Mouse (Mus musculus) myocyte (in vitro differentiated cells): ENCODE results near the gene Mmp9. TPM values are rescaled to one million over a fixed set of nuclear protein-coding genes. Genes with fewer than 3 reads are reported as not detected.

Experiments used
- H3K27me3 ChIP-seq: one replicate; pipeline ENCODE4 v1.6.1; 2011; ENCODE audit not compliant: control insufficient read depth, insufficient read depth, insufficient read length
- H3K36me3 ChIP-seq: one replicate; pipeline ENCODE4 v1.6.1; 2011; ENCODE audit not compliant: control insufficient read depth, insufficient read depth
- H3K4me2 ChIP-seq: one replicate; pipeline ENCODE4 v1.6.1; 2011; ENCODE audit warnings: low read depth, control low read depth
- H3K4me3 ChIP-seq: one replicate; pipeline ENCODE4 v1.5.1; 2011; ENCODE audit warnings: mild to moderate bottlenecking, control low read depth, moderate library complexity
- H3K79me2 ChIP-seq: one replicate; pipeline ENCODE4 v1.6.1; 2011; ENCODE audit not compliant: control insufficient read depth, insufficient read depth
- H3ac ChIP-seq: one replicate; pipeline ENCODE4 v1.6.1; 2011; ENCODE audit not compliant: control insufficient read depth, insufficient read length
- CEBPB ChIP-seq: IDR thresholded peaks from 2 replicates; pipeline ENCODE4 v1.6.1; 2011; ENCODE audit warnings: mild to moderate bottlenecking, moderate library complexity; ENCODE audit not compliant: poor library complexity, insufficient read depth, severe bottlenecking
- E2F4 ChIP-seq: IDR thresholded peaks from one replicate; pipeline ENCODE4 v1.6.1; 2011; ENCODE audit warnings: mild to moderate bottlenecking, control low read depth, moderate library complexity; ENCODE audit not compliant: insufficient read depth
- MAX ChIP-seq: IDR thresholded peaks from one replicate; pipeline ENCODE4 v1.6.1; 2011; ENCODE audit warnings: low read depth, mild to moderate bottlenecking, control low read depth
- MYOD1 ChIP-seq, 3 experiments: IDR thresholded peaks; one replicate each; pipeline ENCODE4 v1.6.1; 2011; ENCODE audit warnings: control low read depth in 2 of 3, low read depth in 2 of 3, mild to moderate bottlenecking in 2 of 3, moderate library complexity in 1 of 3; ENCODE audit not compliant: insufficient read length in 2 of 3, control insufficient read depth in 1 of 3
- MYOG ChIP-seq, 3 experiments: IDR thresholded peaks; one replicate each; pipeline ENCODE4 v1.6.1; 2011; ENCODE audit warnings: control low read depth in 2 of 3, low read depth in 2 of 3, mild to moderate bottlenecking in 2 of 3; ENCODE audit not compliant: insufficient read length in 2 of 3, control insufficient read depth in 1 of 3, insufficient read depth in 1 of 3
- POLR2A ChIP-seq: IDR thresholded peaks from one replicate; pipeline ENCODE4 v1.6.1; 2011; ENCODE audit warnings: low read depth, mild to moderate bottlenecking, control low read depth, moderate library complexity; ENCODE audit not compliant: insufficient read length
- POLR2AphosphoS2 ChIP-seq: IDR thresholded peaks from one replicate; pipeline ENCODE4 v1.6.1; 2011; ENCODE audit warnings: low read depth, control low read depth; ENCODE audit not compliant: insufficient read length
- REST ChIP-seq: IDR thresholded peaks from one replicate; pipeline ENCODE4 v1.6.1; 2011; ENCODE audit warnings: mild to moderate bottlenecking, control low read depth, moderate library complexity; ENCODE audit not compliant: insufficient read depth, insufficient read length
- SRF ChIP-seq: IDR thresholded peaks from one replicate; pipeline ENCODE4 v1.6.1; 2011; ENCODE audit warnings: low read depth; ENCODE audit not compliant: control insufficient read depth, insufficient read length
- TCF12 ChIP-seq: IDR thresholded peaks from one replicate; pipeline ENCODE4 v1.6.1; 2011; ENCODE audit warnings: mild to moderate bottlenecking, control low read depth; ENCODE audit not compliant: poor library complexity, insufficient read depth, severe bottlenecking
- TCF3 ChIP-seq: IDR thresholded peaks from one replicate; pipeline ENCODE4 v1.6.1; 2011; ENCODE audit warnings: low read depth, control low read depth; ENCODE audit not compliant: insufficient read length
- USF1 ChIP-seq: IDR thresholded peaks from one replicate; pipeline ENCODE4 v1.6.1; 2011; ENCODE audit warnings: low read depth, mild to moderate bottlenecking, control low read depth, moderate library complexity
- polyA plus RNA-seq: library from polyadenylated mRNA; unstranded; fragments of >200 nt; fragmentation: generic; extraction: Trizol; gene quantifications from one replicate; pipeline ENCODE4 v1.2.1, GENCODE M21; 2012; ENCODE audit warnings: missing spikeins

Gene Mmp9
- polyA plus RNA-seq, 1 experiment: 1.7 TPM

DNA sequence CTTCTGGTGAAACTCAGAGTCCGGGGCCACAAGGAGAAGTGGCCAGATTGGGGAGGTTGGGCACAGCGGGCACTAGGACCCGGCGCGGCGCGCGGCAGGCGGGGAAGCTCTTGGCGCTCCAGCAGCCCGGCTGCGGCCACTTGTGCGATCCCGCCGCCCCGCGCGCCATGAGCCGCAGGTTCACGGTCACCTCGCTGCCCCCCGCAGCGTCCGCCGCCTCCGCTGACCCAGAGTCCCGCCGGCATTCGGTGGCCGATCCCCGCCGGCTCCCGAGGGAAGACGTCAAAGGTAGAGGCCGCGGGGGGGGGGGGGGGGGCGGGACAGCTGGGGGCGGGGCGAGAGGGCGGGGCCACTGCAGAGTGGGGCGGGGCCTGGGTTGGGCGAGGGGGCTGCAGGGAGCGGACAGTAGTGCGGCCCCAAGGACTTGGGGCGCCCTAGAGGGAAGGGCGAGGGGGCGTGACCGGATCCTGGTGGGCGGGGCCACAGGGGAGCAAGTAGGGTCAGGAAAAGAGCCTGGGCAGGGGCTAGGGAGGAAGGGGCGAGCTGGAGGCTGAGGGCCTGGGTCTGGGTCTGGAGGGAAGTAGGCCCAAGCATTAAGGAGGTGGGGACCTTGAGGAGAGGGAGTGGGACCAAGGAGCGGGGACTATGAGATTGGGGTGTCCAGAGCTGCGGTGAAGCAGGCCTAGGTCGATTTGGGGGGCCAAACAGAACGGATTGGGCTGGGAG, 20.3 kb downstream of the Mmp9 start, which contains the start of gene Slc12a5:
Slc12a5 (plus strand) TSS at position 87 of the 726 bp plus-strand sequence.
- TF ChIP-seq MYOG (IDR thresholded peaks at IDR 0.05; ENCODE audit: control insufficient read depth in 1 of 3, insufficient read depth in 1 of 3, insufficient read length in 2 of 3, low read depth in 2 of 3) (peak in 1 of 3 experiments; percentile 47), MYOD1 (IDR thresholded peaks at IDR 0.05; ENCODE audit: control insufficient read depth in 1 of 3, insufficient read length in 2 of 3, low read depth in 2 of 3) (peak in 1 of 3 experiments; percentile 21), TCF3 (no peak), REST (no peak)
- Histone ChIP-seq H3K79me2 (no peaks in the 10 kb centered on the region), H3K4me3 (peak within 1 kb of the TSS; percentile 4), H3K4me2 (peak within 1 kb of the TSS; percentile 60), H3K27me3 (peaks cover 10% of the 10 kb centered on the region), H3K36me3 (no peaks in the 10 kb centered on the region), H3ac (no peak within 1 kb of the TSS)

DNA sequence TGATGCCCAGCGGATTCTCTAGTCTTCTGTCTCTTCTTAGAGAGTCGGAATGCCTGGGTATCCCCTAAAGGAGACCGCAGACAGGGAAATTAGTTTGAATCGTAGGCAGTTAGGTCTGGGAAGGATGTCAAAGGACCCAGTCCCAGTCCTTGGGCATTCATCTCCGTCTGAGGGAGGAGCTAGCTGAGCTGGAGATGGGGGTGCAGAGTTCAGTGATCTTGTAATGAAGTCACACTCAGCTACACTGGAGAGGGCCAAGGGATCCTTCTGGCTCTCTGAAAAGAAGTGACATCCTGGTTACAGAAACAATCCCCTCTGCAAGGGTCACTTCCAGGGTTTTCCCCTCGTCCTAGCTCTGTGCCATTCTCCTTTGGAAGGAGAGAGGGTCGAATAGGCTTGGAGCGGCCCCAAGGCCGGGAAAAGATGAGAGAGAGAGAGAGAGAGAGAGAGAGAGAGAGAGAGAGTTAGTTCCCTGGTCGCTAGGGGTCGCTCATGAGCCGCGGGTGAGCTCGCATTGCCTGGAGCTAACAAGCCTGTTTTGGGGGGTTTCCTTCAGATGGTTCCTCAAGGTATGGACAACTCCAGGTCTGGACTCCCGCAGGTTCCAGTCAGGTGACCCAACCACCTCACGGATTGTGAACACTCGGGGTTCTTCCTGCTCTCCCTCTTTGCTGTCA, 21.1 kb downstream of the Mmp9 start:
- Histone ChIP-seq H3K4me2 (peak overlapping the region; percentile 34), H3K27me3 (peaks cover 10% of the 10 kb centered on the region), H3ac (no peak overlapping the region), H3K36me3 (no peaks in the 10 kb centered on the region), H3K79me2 (no peaks in the 10 kb centered on the region), H3K4me3 (peak overlapping the region; percentile 4)
- TF ChIP-seq POLR2A (no peak), REST (no peak)

DNA sequence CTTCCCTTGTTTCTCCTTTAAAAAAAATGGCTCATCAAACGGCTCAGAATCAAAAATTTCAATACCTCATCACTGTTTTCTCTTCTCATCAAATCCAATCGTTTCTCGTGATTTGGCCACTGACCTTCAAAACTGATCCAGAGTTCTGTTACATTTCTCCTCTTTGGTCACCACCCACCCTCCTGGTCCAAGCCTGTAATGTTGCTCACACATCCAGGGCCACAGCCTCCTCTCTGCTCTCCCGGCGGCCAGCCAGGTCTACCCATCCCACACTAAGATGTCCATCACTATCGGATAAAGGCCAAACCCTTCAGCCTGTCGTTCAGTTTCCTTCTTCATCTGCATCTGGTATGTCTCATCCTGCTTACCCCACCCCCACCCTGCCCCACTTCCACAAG, 21.6 kb downstream of the Mmp9 start:
- H3K4me3 ChIP-seq: no peak overlapping the region
- no peak overlapping the region for H3ac ChIP-seq
- peaks cover 12% of the 10 kb centered on the region for H3K27me3 ChIP-seq
- no peaks in the 10 kb centered on the region for H3K36me3 ChIP-seq
- TF ChIP-seq POLR2AphosphoS2: no peak
- TF ChIP-seq TCF3: no peak
- no peak for TF ChIP-seq SRF
- no peak for TF ChIP-seq POLR2A
- TF ChIP-seq MYOD1 (IDR thresholded peaks at IDR 0.05; ENCODE audit: control insufficient read depth in 1 of 3, insufficient read length in 2 of 3, low read depth in 2 of 3): no peak
- no peak for TF ChIP-seq MYOG (IDR thresholded peaks at IDR 0.05; ENCODE audit: control insufficient read depth in 1 of 3, insufficient read depth in 1 of 3, insufficient read length in 2 of 3, low read depth in 2 of 3)
- TF ChIP-seq USF1: no peak
- TF ChIP-seq MAX: no peak
- no peak for TF ChIP-seq E2F4
- no peak for TF ChIP-seq REST
- no peak for TF ChIP-seq CEBPB
- no peak for TF ChIP-seq TCF12
- H3K4me2 ChIP-seq: no peak overlapping the region
- no peaks in the 10 kb centered on the region for H3K79me2 ChIP-seq

DNA sequence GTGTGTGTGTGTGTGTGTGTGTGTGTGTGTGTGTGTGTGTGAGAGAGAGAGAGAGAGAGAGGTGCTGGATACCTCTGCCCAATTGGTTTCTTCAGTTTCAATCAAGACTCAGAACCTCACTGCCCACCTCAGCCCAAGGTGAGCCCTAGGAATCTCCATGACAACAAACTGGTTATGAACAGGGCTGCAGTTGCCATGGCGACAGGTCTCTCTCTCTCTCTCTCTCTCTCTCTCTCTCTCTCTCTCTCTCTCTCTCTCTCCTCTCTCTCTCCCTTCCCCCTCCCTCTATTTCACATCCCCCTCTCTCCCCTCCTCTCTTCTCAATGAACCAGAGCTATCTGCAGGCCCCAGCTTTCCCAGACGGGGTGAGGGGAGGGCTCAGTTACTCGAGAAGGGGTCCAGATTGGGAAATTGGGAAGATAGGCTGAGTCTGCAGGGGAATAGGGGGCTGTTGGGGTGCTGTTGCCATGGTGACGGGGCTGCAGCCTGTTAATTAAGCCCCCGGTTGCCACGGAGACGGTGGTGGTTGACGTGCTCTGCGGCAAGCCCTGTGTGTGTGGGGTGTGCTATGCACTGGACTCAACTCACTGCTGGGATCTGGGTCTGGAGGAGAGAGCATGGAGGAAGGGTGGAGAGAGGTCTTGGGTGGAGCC, 23.8 kb downstream of the Mmp9 start:
- peaks cover 33% of the 10 kb centered on the region for H3K27me3 ChIP-seq

DNA sequence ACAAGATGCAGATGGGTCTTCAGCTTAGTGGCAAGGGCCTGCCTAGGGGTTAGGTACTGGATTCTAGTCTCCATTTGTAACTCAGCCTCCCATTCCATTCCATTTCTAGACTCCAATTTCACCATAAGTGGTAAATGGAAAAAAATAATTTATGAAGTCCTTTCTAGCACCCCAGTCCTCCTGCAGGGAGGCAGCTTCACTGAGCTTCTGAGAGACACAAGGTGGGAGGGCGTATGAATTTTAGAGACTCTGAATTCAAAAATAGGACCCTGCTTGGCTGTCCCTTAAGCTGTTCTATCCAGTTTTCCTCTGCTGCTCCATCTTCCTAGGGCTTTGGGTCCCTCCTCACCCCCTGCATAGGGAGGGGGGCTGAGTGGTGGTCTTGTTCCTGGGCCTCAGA, 24.4 kb downstream of the Mmp9 start:
- TF ChIP-seq REST (no peak), E2F4 (no peak), POLR2A (no peak), MYOG (IDR thresholded peaks at IDR 0.05; ENCODE audit: control insufficient read depth in 1 of 3, insufficient read depth in 1 of 3, insufficient read length in 2 of 3, low read depth in 2 of 3) (no peak), USF1 (no peak), MYOD1 (IDR thresholded peaks at IDR 0.05; ENCODE audit: control insufficient read depth in 1 of 3, insufficient read length in 2 of 3, low read depth in 2 of 3) (no peak), TCF12 (no peak), TCF3 (no peak), MAX (no peak)
- Histone ChIP-seq H3K4me3 (no peak overlapping the region), H3ac (no peak overlapping the region), H3K79me2 (no peaks in the 10 kb centered on the region), H3K4me2 (no peak overlapping the region), H3K36me3 (no peaks in the 10 kb centered on the region), H3K27me3 (peaks cover 39% of the 10 kb centered on the region)

More for the DNA sequence above, 23.8 kb downstream of the Mmp9 start:
- Histone ChIP-seq H3K36me3 (no peaks in the 10 kb centered on the region), H3K79me2 (no peaks in the 10 kb centered on the region), H3K4me3 (no peak overlapping the region), H3ac (no peak overlapping the region), H3K4me2 (no peak overlapping the region)
- no peak for TF ChIP-seq MYOD1 (IDR thresholded peaks at IDR 0.05; ENCODE audit: control insufficient read depth in 1 of 3, insufficient read length in 2 of 3, low read depth in 2 of 3)
- no peak for TF ChIP-seq REST
- TF ChIP-seq TCF3: no peak
- no peak for TF ChIP-seq MAX
- no peak for TF ChIP-seq USF1
- no peak for TF ChIP-seq SRF
- TF ChIP-seq POLR2A: no peak
- no peak for TF ChIP-seq CEBPB
- no peak for TF ChIP-seq MYOG (IDR thresholded peaks at IDR 0.05; ENCODE audit: control insufficient read depth in 1 of 3, insufficient read depth in 1 of 3, insufficient read length in 2 of 3, low read depth in 2 of 3)
- TF ChIP-seq POLR2AphosphoS2: no peak
- no peak for TF ChIP-seq E2F4
- no peak for TF ChIP-seq TCF12
